Mouse (Mus musculus): ENCODE results near the gene Itih3. TPM values are rescaled to one million over a fixed set of nuclear protein-coding genes. Genes with fewer than 3 reads are reported as not detected.

Gene Itih3
- polyA plus RNA-seq, 1 experiment, result 0.19 TPM

DNA sequence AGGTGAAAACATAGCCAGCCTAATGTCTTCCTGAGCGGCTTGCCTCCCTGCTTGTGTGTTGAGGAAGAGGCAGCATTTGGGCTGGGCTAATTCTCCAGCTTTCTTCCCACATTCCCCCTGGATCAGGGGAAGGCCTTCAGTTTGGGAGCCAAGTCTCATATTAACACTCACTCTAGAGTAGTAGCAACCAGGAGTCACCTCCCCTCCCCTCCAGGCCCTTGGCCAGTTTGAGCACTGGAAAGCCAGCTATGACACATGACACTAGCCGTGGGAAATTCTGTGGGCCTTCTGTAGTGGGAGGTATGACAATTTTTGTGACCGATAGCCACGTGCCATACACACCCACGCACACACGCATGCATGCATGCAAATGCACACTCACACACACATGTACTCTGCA, 17.6 kb downstream of the Itih3 start:
- WGBS, result 94% methylated on average over 6 of the region's 6 CpGs
- no peak for TF ChIP-seq POLR2A (IDR thresholded peaks at IDR 0.05; ENCODE audit: control insufficient read depth, extremely low read depth, insufficient read depth, low read length, poor library complexity)
- DNase-seq, result no peak
- H3K4me1 ChIP-seq (replicated peaks; ENCODE audit: control insufficient read depth, insufficient read depth, low read length), result no peaks in the 10 kb centered on the region
- no peaks in the 10 kb centered on the region for H3K27me3 ChIP-seq (ENCODE audit: control insufficient read depth, insufficient read depth, low read length)
- H3K4me3 ChIP-seq (ENCODE audit: control insufficient read depth, insufficient read depth, low read length), result no peak overlapping the region
- H3K27ac ChIP-seq (ENCODE audit: control insufficient read depth, insufficient read depth, low read length), result no peak overlapping the region
- H3K36me3 ChIP-seq (ENCODE audit: control insufficient read depth, insufficient read depth, low read length), result no peaks in the 10 kb centered on the region

DNA sequence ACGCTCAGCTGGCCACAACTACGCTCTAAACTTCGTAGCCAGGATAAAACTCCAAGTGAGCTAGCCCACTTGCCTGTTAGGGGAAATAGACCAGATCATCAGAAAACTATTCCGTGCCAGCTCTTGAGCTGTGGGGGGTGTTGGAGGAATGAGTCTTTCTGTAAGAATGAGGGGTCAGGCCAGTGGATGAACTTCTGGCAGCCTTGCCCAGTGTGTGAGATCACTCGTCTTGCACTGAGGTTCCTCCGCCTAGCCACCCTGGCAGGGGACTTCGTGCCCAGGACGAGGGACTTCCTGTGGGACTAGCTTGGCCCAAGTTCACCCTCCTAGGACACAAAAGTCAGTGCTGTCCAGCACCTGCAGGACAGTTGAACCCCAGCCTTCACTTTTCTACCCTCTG, 19.3 kb downstream of the Itih3 start:
- Histone ChIP-seq H3K4me1 (replicated peaks; ENCODE audit: control insufficient read depth, insufficient read depth, low read length) (no peaks in the 10 kb centered on the region), H3K4me3 (ENCODE audit: control insufficient read depth, insufficient read depth, low read length) (no peak overlapping the region), H3K36me3 (ENCODE audit: control insufficient read depth, insufficient read depth, low read length) (no peaks in the 10 kb centered on the region), H3K27ac (ENCODE audit: control insufficient read depth, insufficient read depth, low read length) (no peak overlapping the region), H3K27me3 (ENCODE audit: control insufficient read depth, insufficient read depth, low read length) (no peaks in the 10 kb centered on the region)
- 91% methylated on average over 8 of the region's 8 CpGs for WGBS
- TF ChIP-seq POLR2A (IDR thresholded peaks at IDR 0.05; ENCODE audit: control insufficient read depth, extremely low read depth, insufficient read depth, low read length, poor library complexity) (no peak), CTCF (IDR thresholded peaks at IDR 0.05; ENCODE audit: borderline replicate concordance, control insufficient read depth, extremely low read depth, insufficient read depth, low read length, poor library complexity) (no peak)
- no peak for DNase-seq

DNA sequence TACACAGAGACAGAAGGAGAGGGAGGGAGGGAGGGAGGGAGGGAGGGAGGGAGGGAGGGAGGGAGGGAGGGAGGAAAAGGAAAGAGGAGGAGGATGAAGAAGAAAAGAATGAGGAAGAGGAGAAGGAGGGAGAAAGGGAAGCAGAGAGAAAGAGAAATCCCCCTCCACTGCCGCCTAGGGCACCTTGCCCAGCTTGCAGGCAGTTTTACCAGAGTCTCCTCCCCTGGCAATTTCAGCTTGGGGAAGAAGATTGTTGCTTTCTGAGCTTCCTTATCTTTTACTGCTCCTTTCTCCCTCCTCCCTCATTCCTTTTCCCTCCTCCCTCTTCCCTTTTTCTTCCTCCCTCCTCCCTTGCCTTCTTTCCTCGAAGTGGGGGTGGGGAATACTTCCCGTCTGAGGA, 20.5 kb downstream of the Itih3 start:
- H3K27me3 ChIP-seq (ENCODE audit: control insufficient read depth, insufficient read depth, low read length), result no peaks in the 10 kb centered on the region
- no peaks in the 10 kb centered on the region for H3K36me3 ChIP-seq (ENCODE audit: control insufficient read depth, insufficient read depth, low read length)
- DNase-seq, result no peak
- H3K4me3 ChIP-seq (ENCODE audit: control insufficient read depth, insufficient read depth, low read length), result no peak overlapping the region
- 75% methylated on average over 3 of the region's 3 CpGs for WGBS
- no peak for TF ChIP-seq POLR2A (IDR thresholded peaks at IDR 0.05; ENCODE audit: control insufficient read depth, extremely low read depth, insufficient read depth, low read length, poor library complexity)
- TF ChIP-seq CTCF (IDR thresholded peaks at IDR 0.05; ENCODE audit: borderline replicate concordance, control insufficient read depth, extremely low read depth, insufficient read depth, low read length, poor library complexity), result no peak
- H3K27ac ChIP-seq (ENCODE audit: control insufficient read depth, insufficient read depth, low read length), result no peak overlapping the region
- H3K4me1 ChIP-seq (replicated peaks; ENCODE audit: control insufficient read depth, insufficient read depth, low read length), result no peaks in the 10 kb centered on the region

DNA sequence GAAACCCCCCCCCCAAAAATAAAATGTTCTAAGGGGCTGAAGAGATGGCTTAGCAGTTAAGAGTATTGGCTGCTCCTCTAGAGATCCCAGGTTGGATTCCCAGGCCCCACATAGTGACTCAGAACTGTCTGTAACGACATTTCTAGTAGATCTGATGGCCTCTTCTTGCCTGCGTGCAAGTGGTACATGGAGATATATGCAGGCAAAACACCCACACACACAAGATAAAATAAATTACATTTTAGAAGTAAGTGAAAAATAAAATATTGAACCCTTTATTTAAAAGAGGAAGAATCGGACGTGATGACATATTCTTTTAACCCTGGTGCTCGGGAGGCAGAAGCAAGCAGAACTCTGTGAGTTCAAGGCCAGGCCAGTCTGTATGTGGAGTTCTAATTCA, 20.9 kb downstream of the Itih3 start:
- Histone ChIP-seq H3K4me3 (ENCODE audit: control insufficient read depth, insufficient read depth, low read length) (no peak overlapping the region), H3K27ac (ENCODE audit: control insufficient read depth, insufficient read depth, low read length) (no peak overlapping the region), H3K27me3 (ENCODE audit: control insufficient read depth, insufficient read depth, low read length) (no peaks in the 10 kb centered on the region), H3K36me3 (ENCODE audit: control insufficient read depth, insufficient read depth, low read length) (no peaks in the 10 kb centered on the region), H3K4me1 (replicated peaks; ENCODE audit: control insufficient read depth, insufficient read depth, low read length) (no peaks in the 10 kb centered on the region)
- 92% methylated on average over 5 of the region's 5 CpGs for WGBS
- DNase-seq, result no peak
- TF ChIP-seq POLR2A (IDR thresholded peaks at IDR 0.05; ENCODE audit: control insufficient read depth, extremely low read depth, insufficient read depth, low read length, poor library complexity), result no peak
- TF ChIP-seq CTCF (IDR thresholded peaks at IDR 0.05; ENCODE audit: borderline replicate concordance, control insufficient read depth, extremely low read depth, insufficient read depth, low read length, poor library complexity), result no peak

DNA sequence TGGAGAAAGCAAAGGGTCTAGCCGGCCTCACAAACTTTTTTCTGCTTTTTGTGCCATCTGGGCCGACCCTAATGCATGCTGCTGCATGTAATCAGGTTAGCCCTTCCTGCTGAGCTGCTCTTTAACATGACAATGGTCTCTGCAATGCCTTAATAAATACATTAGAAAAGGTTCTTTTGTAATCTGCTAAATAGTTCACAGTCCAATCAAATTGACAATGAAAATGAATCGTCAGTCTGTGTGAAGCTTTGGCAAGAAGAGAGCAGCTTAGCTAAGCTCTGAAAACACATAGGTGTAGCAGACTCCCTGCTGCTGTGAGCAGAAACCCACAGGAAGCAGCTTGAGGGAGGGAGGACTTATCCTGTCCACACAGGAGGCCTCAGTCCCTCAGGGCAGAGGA, 23.6 kb downstream of the Itih3 start:
- WGBS, result 73% methylated on average over 3 of the region's 3 CpGs
- Histone ChIP-seq H3K27ac (ENCODE audit: control insufficient read depth, insufficient read depth, low read length) (no peak overlapping the region), H3K4me1 (replicated peaks; ENCODE audit: control insufficient read depth, insufficient read depth, low read length) (no peaks in the 10 kb centered on the region), H3K27me3 (ENCODE audit: control insufficient read depth, insufficient read depth, low read length) (no peaks in the 10 kb centered on the region), H3K4me3 (ENCODE audit: control insufficient read depth, insufficient read depth, low read length) (no peak overlapping the region), H3K36me3 (ENCODE audit: control insufficient read depth, insufficient read depth, low read length) (no peaks in the 10 kb centered on the region)
- TF ChIP-seq CTCF (IDR thresholded peaks at IDR 0.05; ENCODE audit: borderline replicate concordance, control insufficient read depth, extremely low read depth, insufficient read depth, low read length, poor library complexity) (no peak), POLR2A (IDR thresholded peaks at IDR 0.05; ENCODE audit: control insufficient read depth, extremely low read depth, insufficient read depth, low read length, poor library complexity) (no peak)
- DNase-seq, result no peak

DNA sequence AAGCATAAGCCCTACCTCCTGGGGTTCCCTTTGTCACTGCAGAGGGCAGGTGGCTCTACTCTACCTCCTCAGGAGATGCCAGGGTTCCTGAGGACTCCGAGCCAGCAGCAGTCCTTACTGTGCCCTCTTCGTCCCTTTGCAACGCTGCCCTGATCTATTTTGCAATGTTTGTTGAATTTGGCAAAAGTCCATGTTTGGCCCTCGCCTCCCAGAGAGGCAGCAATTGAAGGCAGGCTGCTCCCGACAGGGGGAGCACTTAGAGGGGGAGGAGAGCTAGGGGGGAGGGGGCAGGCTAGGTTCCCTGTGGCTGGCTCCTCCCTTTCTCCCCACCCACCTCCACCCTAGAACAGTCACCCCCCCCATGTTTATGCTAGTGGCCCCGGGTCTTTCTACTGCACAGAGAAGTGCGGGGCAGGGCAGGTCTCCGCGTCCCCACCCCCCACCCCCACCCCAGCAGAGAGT, 35.3 kb downstream of the Itih3 start:
- DNase-seq, result no peak
- no peaks in the 10 kb centered on the region for H3K27me3 ChIP-seq (ENCODE audit: control insufficient read depth, insufficient read depth, low read length)
- H3K36me3 ChIP-seq (ENCODE audit: control insufficient read depth, insufficient read depth, low read length), result no peaks in the 10 kb centered on the region
- TF ChIP-seq CTCF (IDR thresholded peaks at IDR 0.05; ENCODE audit: borderline replicate concordance, control insufficient read depth, extremely low read depth, insufficient read depth, low read length, poor library complexity) (no peak), POLR2A (IDR thresholded peaks at IDR 0.05; ENCODE audit: control insufficient read depth, extremely low read depth, insufficient read depth, low read length, poor library complexity) (no peak)
- no peak overlapping the region for H3K27ac ChIP-seq (ENCODE audit: control insufficient read depth, insufficient read depth, low read length)
- 16% methylated on average over 9 of the region's 9 CpGs for WGBS
- 0 out of 2 replicates have a peak, but pooled peaks cover 5% of the 10 kb centered on the region for H3K4me1 ChIP-seq (replicated peaks; ENCODE audit: control insufficient read depth, insufficient read depth, low read length)
- no peak overlapping the region for H3K4me3 ChIP-seq (ENCODE audit: control insufficient read depth, insufficient read depth, low read length)

DNA sequence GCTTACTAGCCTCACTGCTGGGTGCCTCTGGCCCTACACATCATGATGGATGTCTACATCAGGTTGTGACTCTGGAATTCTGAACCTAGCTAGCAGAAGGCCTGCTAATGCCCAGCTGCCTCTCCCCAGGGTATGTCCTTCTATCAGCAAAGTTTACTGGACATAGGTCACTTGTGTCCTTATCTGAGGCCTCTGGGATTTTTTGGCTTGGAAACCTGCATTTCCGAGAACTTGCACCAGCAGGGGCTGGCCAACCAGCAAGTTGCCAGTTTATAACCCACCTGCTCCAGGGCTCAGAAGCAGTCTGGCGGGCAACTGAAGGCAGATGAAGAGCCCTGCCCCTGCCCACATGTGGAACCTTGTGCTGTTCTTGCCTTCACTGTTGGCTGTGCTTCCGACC, 37.4 kb downstream of the Itih3 start, which contains the start of gene Itih4:
Itih4 (plus strand) TSS at position 273 of the 400 bp plus-strand sequence.
- Histone ChIP-seq H3K4me1 (replicated peaks; ENCODE audit: control insufficient read depth, insufficient read depth, low read length) (0 out of 2 replicates have a peak, but pooled peaks cover 5% of the 10 kb centered on the region), H3K4me3 (ENCODE audit: control insufficient read depth, insufficient read depth, low read length) (no peak within 1 kb of the TSS), H3K27ac (ENCODE audit: control insufficient read depth, insufficient read depth, low read length) (no peak within 1 kb of the TSS), H3K36me3 (ENCODE audit: control insufficient read depth, insufficient read depth, low read length) (no peaks in the 10 kb centered on the region), H3K27me3 (ENCODE audit: control insufficient read depth, insufficient read depth, low read length) (no peaks in the 10 kb centered on the region)
- no peak for DNase-seq
- 91% methylated on average over 3 of the region's 3 CpGs for WGBS
- TF ChIP-seq POLR2A (IDR thresholded peaks at IDR 0.05; ENCODE audit: control insufficient read depth, extremely low read depth, insufficient read depth, low read length, poor library complexity), result no peak
- no peak for TF ChIP-seq CTCF (IDR thresholded peaks at IDR 0.05; ENCODE audit: borderline replicate concordance, control insufficient read depth, extremely low read depth, insufficient read depth, low read length, poor library complexity)
